Mouse (Mus musculus) gastrocnemius, adult 8-10 months (tissue): ENCODE results near the gene Mycl. TPM values are rescaled to one million over a fixed set of nuclear protein-coding genes. Genes with fewer than 3 reads are reported as not detected.
"Not testable (repeated sequence)": the region's sequence is repeated elsewhere in the genome, so short reads cannot be mapped to it uniquely, and the experiment has no call there.

Source experiments
- DNase-seq, 2 experiments: peaks; one replicate each; pipeline ENCODE4 v3.0.0; 2022; ENCODE audit warnings: low spot score in 2 of 2
- total RNA-seq, 4 experiments: library from RNA; stranded (reverse); gene quantifications; 2 replicates each; pipeline ENCODE4 v1.2.4; 2022

The Mycl gene
- total RNA-seq, 4 experiments from 2014 or later = 0.40 to 1.1 TPM; not detected in 2

DNA sequence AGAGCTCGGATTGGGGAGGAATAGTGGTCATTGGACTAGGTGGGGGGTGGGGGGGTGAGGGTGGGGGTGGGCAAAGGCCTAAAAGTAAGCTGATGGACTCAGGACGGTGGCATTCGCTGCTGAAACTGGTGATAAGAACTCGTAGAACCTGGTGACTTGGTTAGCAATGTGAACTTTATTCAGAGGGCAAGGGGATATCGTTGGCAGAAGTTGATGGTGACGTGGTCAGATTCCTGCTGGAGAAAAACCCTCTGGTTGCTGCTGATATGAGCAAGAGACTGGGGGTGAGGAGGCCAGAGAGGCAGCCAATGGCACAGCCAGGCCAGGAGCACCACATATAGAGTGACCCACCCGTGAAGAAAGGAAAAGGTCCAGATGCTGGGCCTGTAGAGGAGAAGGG lies 14.2 kb upstream of the Mycl start:
- no peak for DNase-seq

DNA sequence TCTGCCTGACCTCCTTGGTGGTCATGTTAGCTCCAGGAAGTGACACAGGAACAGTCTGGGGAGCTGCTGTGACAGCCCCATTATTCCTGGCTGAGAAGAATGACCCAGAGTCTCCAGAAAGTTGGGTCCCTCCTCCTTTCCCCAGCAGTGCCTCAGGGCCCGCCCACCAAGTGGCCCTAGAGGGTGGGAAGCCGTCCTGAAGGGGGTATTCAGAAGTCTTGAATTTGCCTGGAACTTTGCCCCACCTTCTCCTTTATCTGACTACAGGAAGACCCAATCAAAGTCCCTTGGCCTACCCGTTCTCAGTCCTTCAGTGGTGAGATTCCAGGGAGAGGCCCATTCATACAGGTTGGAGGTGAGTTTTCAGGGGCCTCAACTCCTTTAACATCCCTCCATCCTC lies 13.5 kb upstream of the Mycl start:
- DNase-seq = no peak

DNA sequence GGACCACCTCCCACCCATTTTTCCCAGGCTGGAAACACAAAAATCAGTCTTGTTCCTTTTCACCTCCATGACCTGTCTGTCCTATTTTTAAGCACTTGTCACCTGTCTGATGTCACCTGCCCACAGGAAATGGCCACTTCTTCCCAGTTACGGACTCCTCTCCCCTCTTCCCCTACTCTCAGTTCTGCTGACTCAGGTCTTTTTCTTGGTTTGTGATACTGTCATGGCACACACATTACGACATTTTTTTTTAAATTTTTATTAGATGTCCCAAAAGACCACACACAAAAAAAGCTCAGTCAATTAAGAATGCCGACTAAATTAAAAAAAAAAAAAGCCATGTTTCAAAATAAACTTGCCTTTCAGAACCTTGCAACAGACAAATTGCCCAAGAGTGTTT lies 12.9 kb upstream of the Mycl start:
- DNase-seq = no peak

DNA sequence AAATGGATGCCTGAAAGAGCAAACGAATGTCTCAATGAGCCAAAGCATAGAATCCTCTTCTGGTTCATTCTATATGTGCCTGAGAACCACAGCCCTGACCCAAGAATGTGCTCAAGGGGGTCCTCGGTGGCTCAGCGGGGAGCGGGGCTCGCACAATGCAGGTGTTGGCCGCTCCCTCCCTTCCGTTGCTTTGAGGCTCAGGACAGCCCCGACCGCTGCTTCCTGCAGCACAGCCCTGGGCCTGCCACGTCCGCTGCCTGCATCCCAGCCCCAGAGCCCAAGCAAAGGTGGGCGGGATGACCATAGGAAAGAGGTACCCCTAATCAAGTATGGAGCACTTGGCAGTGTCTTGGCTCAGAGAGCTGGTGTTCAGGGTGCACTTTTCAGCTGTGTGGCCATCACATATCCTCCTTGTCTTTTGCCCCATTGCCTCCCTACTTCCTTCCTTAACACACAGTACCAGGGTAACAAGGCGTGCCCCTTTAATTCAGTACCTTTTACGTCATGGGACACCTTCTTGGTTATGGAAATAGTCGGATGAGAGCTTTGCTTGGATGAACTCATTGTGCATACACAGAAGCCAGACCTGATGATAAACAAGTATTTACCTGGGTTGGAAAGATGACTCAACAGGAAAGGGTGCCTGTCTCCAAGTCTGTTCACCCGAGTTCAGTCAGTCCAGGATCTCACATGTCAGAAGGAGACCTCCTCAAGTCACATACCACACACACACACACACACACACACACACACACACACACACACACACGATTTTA lies 11.8 kb upstream of the Mycl start:
- DNase-seq = no peak

DNA sequence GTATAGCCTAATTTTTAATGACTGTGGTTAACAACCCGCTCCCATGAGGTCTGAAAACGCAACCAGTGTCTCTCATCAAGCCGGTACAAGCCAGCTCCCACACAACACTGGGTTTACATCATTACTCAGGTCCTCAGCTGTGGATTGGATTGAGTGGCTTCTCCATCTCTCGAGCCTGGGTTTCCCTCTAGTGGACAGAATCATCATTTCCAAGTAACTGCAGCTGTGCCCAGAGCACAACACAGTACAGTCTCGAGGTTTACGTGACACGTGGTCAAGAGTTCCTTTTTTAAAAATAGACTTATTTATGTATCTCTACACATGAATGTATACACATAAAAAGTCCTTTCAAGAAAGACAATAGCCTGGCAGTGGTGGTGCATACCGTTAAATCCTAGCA lies 10.3 kb upstream of the Mycl start:
- no peak for DNase-seq

DNA sequence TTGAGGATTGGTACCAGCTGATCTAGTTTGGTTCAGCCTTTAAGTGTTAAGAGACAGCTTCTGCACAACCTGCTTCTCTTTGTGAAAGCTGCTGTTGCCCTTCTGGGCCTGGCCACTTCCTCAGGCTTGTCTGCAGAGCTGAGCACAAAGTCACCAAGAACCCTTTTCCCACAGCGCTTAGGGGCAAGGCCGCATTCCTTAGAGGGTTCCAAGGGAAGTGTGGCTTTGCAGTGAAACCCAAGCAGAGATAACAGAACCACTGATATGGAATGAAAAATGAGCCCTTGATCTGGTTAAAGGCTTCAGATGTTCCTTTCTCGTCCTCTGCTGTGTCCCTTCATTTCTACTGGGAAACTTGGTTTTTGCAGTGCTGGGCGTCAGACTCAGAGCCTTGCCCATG lies 8.0 kb upstream of the Mycl start:
- no peak for DNase-seq

DNA sequence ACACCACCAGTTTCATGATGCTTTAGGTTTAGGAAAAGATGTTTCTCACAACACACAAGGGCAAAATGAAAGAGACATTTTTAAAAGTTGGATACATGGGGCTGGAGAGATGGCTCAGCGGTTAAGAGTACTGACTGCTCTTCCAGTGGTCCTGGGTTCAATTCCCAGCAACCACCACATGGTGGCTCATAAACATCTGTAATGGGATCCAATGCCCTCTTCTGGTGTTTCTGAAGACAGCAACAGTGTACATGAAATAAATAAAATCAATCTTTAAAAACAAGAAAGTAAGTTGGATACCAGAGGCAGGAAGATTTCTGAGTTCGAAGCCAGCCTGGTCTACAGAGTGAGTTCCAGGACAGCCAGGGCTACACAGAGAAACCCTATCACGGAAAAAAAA lies 7.4 kb upstream of the Mycl start:
- DNase-seq = not testable (repeated sequence)

DNA sequence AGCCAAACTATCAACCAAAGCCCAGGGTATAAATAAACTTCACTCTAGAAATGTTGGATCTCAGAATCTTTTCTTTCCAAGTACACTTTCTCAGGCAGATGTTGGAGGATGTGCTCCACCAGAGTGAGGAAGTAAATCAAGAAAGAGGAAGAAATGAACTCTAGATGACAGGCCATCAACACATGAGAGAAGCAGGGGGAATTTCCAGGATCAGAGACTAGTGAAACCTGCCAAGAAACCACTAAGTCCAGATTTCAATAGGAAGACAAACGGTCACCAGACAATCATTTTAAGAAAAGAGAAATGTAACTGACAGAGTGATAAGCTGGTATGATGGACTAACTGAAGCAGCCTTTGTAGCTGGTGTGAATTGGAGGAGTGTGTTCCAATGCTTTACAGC lies 4.3 kb upstream of the Mycl start:
- no peak for DNase-seq

DNA sequence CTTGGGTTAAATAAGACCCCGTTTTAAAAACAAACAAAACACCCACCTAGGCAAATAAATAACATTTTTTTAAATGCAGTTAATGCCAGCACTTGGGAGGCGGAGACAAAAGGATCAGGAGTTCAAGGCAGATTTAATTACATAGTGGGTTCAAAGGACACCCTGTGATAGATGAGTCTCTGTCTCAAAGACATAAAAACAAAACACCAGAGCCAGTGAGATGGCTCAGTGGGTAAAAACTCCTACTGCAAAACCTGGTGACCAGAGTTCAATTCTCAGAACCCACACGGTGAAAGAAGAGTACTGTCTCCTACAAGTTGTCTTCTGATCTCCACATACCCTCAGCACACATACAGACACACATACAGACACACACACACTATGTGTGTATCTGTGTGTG lies 3.2 kb upstream of the Mycl start:
- no peak for DNase-seq

DNA sequence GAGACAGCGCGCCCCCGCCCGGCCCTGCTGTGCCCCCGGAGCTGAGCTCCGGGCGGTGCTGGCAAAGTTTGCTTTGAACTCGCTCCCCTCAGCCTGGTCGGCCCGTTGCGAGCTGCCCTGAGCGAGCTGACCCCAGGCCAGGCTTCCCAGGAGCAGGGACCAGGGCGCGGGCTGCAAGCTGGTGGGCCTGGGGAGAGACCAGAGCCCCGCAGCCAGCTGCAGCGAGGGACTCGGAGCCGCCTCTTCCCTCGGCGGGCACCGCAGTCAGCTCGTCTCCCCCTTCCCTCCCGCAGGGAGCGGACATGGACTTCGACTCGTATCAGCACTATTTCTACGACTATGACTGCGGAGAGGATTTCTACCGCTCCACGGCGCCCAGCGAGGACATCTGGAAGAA lies 767 bp downstream of the Mycl start:
- no peak for DNase-seq

DNA sequence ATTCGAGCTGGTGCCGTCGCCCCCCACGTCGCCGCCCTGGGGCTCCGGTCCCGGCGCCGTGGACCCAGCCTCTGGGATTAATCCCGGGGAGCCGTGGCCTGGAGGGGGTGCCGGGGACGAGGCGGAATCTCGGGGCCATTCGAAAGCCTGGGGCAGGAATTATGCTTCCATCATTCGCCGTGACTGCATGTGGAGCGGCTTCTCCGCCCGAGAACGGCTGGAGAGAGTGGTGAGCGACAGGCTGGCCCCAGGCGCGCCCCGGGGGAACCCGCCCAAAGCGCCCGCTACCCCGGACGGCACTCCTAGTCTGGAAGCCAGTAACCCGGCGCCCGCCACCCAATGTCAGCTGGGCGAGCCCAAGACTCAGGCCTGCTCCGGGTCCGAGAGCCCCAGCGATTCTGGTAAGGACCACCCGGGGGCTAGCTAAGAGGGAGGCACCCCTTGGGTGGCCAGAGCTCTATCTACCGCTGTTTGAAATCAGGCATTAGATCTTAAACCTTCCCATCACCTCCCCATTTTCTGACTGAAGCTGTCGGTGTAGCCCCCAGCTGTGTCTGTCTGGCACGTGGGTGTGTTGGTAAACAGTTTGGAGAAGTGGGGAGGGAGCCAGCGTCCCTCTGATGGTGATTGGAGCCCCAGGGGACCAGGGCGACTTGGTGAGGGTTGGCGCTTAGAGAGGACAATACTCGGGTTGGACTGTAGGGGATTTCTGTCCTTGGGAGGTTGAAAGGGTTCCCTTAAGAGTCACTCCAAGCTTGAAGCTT lies 1.3 kb downstream of the Mycl start:
- no peak for DNase-seq

DNA sequence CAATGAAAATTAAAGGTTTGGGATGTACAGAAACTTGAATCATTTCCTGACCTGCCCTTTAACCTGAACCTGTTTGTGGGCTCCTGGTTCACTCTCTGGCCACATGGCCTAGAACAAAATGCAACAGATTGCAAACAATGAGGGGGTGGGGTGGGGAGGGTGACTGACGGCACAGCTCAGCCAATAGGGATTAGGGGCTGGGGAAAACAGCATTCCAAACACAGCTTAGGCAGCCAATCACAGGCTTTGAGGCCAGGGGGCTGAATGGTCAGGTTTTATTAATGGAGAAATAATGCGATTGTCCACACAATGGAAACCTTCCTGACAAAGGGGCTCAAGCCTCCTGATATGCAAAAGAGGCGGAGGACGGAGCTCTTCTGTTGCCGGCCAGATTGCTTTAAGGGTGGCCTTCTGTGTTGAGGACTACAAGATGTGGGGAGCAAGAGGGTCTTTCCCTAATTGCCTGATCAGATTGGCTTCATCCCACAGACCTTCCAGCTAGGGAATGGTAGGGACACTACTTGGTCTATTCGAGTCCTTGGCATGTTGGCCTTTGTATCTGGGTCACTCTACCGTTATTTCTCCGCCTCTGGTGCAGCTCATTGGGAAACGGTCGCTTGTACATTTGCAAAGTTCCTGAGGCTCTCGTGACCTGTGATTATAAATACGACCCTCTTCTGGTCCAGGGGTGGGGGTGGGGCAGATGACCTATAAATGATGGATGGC lies 3.2 kb downstream of the Mycl start:
- no peak for DNase-seq

DNA sequence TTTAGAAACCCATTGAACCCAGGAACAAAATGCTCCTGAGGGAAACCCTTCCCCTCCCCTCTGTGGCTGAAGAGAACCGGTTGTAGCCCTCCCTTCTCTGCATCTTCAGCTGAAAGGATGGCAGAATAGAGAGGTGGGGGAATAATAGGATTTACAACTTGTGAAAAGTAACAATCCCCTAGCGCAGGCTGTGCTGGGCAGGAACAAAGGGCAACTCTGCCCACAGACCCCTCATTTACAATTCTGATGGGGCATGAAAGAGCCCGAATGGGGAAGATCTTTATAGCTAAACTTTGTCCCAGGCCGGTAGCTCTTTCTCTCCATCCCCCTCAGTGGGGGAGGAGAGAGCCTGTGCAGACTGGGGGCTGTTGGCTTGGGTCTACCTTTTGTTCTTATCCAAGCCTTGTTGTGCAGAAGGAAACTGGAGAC lies 3.8 kb downstream of the Mycl start:
- DNase-seq = no peak

DNA sequence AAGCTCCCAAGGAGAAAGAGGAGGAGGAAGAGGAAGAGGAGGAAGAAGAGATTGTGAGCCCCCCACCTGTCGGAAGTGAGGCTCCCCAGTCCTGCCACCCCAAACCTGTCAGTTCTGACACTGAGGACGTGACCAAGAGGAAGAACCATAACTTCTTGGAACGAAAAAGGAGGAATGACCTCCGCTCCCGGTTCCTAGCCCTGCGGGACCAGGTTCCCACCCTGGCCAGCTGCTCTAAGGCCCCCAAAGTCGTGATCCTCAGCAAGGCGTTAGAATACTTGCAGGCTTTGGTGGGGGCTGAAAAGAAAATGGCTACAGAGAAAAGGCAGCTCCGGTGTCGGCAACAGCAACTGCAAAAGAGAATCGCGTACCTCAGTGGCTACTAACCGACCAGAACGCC lies 4.7 kb downstream of the Mycl start:
- DNase-seq = no peak

DNA sequence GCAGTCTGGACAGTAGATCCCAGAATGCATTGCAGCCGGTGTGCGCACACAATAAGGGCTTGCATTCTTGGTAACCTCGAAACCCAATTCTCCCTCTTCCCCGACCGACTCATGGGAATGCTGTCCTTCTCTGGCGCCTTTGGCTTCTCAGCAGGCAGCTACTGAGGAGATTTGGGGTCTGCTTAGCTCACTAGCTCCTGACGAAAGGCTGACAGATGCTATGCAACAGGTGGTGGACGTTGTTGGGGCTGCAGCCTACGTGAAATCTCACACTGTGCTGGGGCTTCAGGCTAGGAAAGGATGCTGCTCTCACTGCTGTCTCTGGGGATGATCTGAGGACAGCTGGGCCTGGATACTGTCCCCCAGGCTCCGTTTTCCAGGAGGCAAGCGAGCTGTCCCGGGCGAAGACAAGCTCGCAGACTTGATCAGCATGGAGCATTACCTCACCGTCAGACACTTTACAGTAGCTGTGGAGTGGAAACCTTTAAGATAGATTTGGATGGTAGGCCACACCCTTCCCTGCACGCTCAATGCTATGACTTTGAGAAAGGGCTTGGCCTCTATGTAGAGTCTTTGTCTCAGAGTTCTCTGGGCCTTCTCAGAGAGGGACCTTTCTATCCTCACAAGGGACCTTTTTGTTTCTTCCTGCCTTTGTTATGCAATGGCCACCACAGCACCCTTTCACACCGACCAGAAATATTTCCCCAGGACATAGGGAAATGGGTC lies 5.3 kb downstream of the Mycl start:
- DNase-seq = no peak

DNA sequence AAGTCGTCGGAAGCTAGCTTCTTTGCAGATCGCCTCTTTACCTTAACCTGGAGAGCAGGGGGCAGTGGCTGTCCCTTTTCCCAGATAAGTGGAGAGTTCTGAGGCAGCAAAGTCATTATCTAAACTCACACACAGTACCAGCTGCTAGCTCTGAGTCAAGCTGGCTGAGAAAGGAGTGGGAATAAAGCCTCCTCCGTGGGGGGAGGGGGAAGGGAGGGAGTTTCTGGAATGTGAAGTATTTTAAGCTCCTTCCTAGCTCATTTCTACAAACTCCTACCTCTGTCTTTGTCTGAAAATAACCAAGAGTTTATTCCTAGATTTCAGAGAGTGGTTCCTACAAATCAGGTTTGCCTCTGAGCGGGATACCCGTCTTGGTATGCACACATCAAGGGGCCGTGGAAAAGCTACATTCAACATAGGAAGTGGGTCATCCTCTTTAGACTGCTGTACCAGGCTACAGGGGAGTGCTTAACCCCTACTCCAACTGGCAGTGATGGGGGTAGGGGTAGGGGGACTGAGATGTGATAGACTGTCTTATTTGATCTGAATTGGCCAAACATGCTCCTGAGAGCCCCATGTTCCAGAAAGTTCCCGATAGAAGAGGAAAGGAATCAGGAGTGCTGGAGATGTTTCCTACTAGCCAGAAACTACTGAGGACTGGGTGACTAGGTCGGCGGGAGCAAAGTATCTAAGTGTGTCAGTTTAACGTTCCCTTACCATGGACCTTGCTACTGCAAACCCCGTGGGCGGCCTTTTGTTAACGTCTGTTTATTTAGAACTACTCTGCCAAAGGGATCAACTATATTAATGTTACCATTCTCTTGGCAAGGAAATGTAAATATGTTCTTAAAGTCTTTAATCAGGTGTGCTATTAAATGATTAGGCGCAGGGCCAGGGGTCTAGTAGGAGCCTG lies 9.9 kb downstream of the Mycl start:
- DNase-seq = no peak

DNA sequence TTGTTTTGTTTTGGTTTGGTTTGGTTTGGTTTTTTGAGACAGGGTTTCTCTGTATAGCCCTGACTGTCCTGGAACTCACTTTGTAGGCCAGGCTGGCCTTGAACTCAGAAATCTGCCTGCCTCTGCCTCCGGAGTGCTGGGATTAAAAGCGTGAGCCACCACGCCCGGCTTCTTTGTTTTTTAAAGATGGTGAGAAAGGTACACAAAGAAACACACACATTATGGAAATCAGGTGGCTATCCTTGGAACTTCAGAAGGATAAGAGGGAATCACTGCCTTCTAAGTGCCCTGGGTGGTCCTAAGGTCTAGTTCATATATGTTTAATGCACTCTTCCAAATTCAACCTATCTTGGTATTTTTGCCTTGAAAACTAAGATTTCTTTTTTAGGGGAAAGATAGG lies 17.0 kb downstream of the Mycl start:
- not testable (repeated sequence) for DNase-seq

DNA sequence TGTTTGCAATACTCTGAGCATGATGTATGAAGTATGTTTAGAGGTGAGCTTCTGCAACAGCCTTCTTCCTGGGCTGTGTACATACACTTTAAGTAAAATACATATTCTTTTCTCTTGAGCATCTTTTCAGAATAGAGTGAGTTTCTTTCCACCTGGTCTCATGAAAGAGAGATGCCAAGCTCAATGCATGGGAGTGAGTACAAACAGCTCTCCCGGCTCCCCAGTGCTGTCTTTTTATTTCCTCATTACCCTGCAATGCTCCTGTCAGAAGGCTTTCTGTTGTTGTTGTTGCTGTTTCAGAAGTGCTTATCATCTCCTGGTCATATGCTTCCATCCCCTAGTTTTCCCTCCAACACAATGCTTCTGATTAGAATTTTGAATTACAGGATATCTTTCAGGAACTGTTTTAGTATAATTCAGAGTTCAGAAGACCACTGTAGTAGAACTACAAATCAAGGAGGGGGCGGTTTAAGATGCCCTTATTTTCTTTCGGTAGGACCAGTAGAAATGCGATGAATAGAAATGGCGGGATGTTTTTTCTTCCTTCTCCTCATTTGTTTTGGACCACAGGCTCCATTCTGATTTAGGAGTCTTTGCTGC lies 18.0 kb downstream of the Mycl start:
- no peak for DNase-seq

DNA sequence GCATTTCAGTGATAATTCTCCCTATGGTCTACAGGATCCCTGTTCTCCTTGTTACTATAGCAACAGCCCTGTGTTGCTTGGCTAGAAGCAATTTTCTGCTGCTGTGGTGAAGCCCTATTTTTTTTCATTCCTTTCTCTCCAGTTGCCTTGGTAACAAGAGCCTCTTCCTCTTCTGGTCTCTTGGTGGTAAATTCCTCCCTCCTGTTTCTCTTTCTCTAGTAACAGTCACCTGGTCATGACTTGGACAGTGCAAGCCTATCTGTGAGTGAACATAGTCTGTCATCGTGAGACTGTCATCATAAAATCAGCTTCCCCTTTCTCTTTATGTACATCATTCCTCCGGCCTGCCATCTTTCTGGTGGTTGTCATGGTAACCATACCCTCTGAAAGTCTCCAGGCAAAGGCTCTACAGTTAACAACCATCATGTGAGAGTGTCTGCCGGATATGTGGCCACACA lies 18.5 kb downstream of the Mycl start:
- no peak for DNase-seq
